In the genomic region with DNA sequence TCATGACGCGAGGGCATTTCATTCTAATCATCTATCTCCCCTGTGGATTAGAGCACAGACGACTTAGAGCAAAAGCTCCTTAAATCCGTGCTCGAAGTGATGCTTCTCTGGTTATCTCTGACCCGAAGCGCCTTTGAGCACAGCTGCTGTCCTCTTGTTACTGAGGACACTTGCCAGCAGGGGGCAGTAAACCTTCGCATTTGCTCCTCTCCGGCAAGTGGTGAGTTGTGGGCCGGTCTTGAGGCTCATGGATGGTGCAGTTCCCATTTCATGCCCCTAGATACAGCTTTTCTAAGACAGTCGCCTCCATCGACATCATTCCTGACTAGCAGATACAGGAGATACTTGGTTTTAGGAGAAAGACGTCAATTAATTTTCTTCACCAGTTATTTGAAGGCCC, we compare ENCODE assay signal across 8 mouse cellular contexts. TPM values are rescaled to one million over a fixed set of nuclear protein-coding genes. Genes with fewer than 3 reads are reported as not detected.
DNase-seq lines count a peak whose midpoint lies in the region; TF ChIP-seq lines count a peak whose summit lies in the region.

No protein-coding gene starts in this region.

- TF ChIP-seq POLR2A in lung, adult 2 months (IDR thresholded peaks at IDR 0.05; ENCODE audit: borderline replicate concordance, extremely low read depth, low read depth, low read length) = no peak

- no peak overlapping the region for H3K4me3 ChIP-seq in lung, adult 2 months (replicated peaks; ENCODE audit: extremely low read depth, low read depth, low read length)

- peak; percentile 34 to 42 for DNase-seq in B cell, adult 2 months
- peak; percentile 61 to 69 for DNase-seq in adrenal gland, adult 18-20 months (ENCODE audit: low spot score in 2 of 2)
- peak; percentile 85 for DNase-seq in embryo, embryonic 10 days (ENCODE audit: low spot score)
- peak; percentile 38 to 63 for DNase-seq in gastrocnemius, postnatal 4 days (ENCODE audit: low spot score in 2 of 2)
- peak; percentile 51 to 86 for DNase-seq in kidney, postnatal 36 days
- peak; percentile 31 for DNase-seq in lung, adult 2 months
- peak; percentile 66 for DNase-seq in ovary, postnatal 14 days (ENCODE audit: low spot score)
- peak; percentile 33 for DNase-seq in urinary bladder, adult 2 months (ENCODE audit: low spot score)

- no peaks in the 10 kb centered on the region for H3K4me1 ChIP-seq in lung, adult 2 months (ENCODE audit: control insufficient read depth, insufficient read depth, low read length)

- WGBS in lung, adult 2 months = 24% methylated on average over 13 of the region's 13 CpGs

- TF ChIP-seq CTCF in lung, adult 2 months (IDR thresholded peaks at IDR 0.05; ENCODE audit: insufficient read depth, low read length) = peak; percentile 62

RNA-seq across cellular contexts. Expression of gene Gm11042, which starts 16.8 kb away (rescaled TPM):
- total RNA-seq in adrenal gland, adult 18-20 months (2021) = not detected
- not detected for total RNA-seq in gastrocnemius, postnatal 4 days (2021)
- not detected in 2 replicates for polyA plus RNA-seq in lung, adult 2 months (2012; rRNA removed)
- not detected in 2 replicates for polyA plus RNA-seq in urinary bladder, adult 2 months (2012; rRNA removed)

Comparison
In these comparisons a context has a peak if more than half of its experiments do, and no peak if none do; other contexts are left out.
1. DNase-seq: peak in every context shown above with its lines; median percentile 85 in embryo, embryonic 10 days; 68 in kidney, postnatal 36 days; 66 in ovary, postnatal 14 days; 65 in adrenal gland, adult 18-20 months; 50 in gastrocnemius, postnatal 4 days; 38 in B cell, adult 2 months; 33 in urinary bladder, adult 2 months; 31 in lung, adult 2 months.